Mouse (Mus musculus) cerebellum, adult 8-10 months (tissue): ENCODE data around the gene Mybl2.

Experiments
- DNase-seq: peaks from one replicate; pipeline ENCODE4 v3.0.0; 2022

Mybl2 gene

DNA sequence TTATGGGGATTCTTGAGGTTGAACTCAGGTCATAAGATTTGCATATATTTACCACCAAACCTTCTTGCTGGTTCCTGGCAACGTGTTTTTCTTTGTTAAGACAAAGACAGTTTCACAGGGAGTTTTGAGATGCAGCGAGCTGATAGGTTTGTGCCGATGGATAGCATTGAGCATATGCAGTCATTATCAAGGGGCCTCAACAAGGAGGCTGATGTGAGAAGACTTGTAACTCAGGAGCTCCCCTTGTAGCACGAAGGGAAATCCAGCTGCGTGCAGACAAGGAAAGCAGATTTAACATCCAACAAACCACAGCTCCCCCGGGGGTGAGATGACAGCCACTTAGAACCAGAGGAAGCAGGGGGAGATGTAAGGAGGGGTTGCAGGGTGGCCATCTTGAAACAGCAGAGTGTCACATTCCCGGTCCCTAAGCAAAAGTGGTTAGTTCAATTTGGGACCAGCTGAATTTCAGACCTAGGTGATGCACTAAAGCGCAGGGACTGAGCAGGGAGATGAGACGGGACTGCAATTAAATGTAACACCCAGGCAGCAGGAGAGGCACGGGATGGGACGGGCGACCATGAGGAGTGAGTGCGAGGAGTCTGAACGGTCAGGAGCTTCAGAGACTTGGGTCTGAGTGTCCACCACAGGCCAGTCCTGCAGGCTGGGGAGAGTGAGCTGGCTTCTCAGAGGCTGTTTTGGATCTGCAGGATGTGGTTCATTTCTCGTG is 66.3 kb downstream of the Mybl2 start:
- DNase-seq: no peak

- no peak for DNase-seq
Measured at GRCm38 (mm10) chr2:163121353-163121660, 66.8 kb downstream of the Mybl2 start.

- no peak for DNase-seq
Measured at GRCm38 (mm10) chr2:163122319-163122718, 67.8 kb downstream of the Mybl2 start.

- no peak for DNase-seq
Measured at GRCm38 (mm10) chr2:163123496-163123895, 69.0 kb downstream of the Mybl2 start.

DNA sequence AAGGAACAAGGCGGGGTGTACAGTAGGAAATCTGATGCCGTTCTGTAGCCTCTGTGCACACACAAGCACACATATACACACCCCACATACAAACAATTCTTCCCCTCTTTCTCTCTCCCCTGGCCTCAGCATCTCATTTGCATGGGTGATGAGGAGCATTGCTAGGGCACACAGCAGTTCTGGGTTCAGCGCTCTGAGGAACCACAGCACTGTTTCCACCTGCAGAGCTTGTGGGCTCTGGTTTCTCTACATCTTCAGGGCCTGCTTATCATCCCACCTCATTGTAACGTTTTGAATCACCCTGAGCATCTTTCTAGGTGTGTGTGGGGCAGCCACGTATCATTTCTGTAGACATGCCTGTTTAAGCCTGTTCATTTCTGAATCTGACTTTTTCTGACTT is 76.3 kb downstream of the Mybl2 start:
- DNase-seq: no peak

- DNase-seq: no peak
Measured at GRCm38 (mm10) chr2:163132314-163132713, 77.8 kb downstream of the Mybl2 start.
